In the genomic region with DNA sequence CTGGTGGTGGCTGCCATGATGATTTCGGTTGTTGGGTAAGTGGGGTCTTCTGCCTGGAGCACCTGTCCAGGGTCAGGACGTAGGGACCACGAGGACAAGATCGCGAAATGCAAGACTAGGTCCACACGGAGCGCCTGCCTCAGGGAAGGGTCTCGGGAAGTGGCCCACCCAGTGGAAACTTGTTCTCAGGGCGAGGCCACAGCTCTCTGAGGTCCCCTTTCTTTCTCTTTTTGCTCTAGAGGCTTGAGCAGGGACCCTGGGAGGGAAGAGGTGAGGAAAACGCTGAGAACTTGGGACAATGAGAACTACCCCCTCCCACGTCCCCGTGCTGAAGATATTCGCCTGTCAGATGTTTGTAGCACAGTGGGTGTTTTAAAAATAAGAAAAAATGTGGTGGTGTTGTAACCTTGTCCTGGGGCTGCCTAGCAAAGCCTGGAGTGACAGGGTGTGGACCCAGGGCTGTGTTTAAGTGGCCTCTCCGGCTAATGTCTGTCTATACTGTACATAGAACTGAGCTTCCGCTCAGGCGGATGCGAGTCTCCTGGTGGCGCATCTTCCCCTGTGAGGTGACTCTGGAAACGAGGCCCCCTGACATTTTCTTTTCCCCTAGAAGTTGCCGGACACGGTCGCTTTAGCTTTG, we compare ENCODE assay signal across 8 mouse cellular contexts. TPM values are rescaled to one million over a fixed set of nuclear protein-coding genes. Genes with fewer than 3 reads are reported as not detected.
DNase-seq lines count a peak whose midpoint lies in the region; ATAC-seq and TF ChIP-seq lines count a peak whose summit lies in the region.

No protein-coding gene starts in this region.

- DNase-seq in testis, postnatal 10 days (ENCODE audit: low spot score): no peak
- DNase-seq in heart, postnatal 4 days: peak; percentile 22
- DNase-seq in liver, adult 2 months (ENCODE audit: extremely low read depth, low read depth, low spot score): peak; percentile 23
- no peak for DNase-seq in urinary bladder, postnatal 14 days (ENCODE audit: low spot score)
- DNase-seq in left cerebral cortex, postnatal 25 days (ENCODE audit: low spot score in 2 of 2): no peak

- H3K4me1 ChIP-seq in testis, adult 2 months (ENCODE audit: control insufficient read depth, insufficient read depth, low read length): peaks cover 15% of the 10 kb centered on the region
- H3K4me1 ChIP-seq in bone marrow macrophage, adult 2 months (ENCODE audit: control insufficient read depth, insufficient read depth, low read length): peaks cover 43% of the 10 kb centered on the region
- peaks cover 4% of the 10 kb centered on the region for H3K4me1 ChIP-seq in liver, adult 2 months (ENCODE audit: control insufficient read depth, insufficient read depth, low read length)
- peaks cover 18% of the 10 kb centered on the region for H3K4me1 ChIP-seq in midbrain, embryonic 16.5 days (ENCODE audit: control insufficient read depth, insufficient read depth, low read length)

- H3K4me2 ChIP-seq in midbrain, embryonic 16.5 days (ENCODE audit: low read length): peak overlapping the region; percentile 65

- TF ChIP-seq CTCF in testis, adult 2 months (IDR thresholded peaks at IDR 0.05; ENCODE audit: control insufficient read depth, insufficient read depth, insufficient replicate concordance, low read depth, low read length): no peak
- TF ChIP-seq CTCF in bone marrow macrophage, adult 2 months (IDR thresholded peaks at IDR 0.05; ENCODE audit: low read depth, low read length): no peak
- TF ChIP-seq CTCF in liver, adult 2 months (IDR thresholded peaks at IDR 0.05; ENCODE audit: low read depth, low read length): no peak

- H3K9ac ChIP-seq in liver, adult 2 months (ENCODE audit: low read depth, low read length): peak overlapping the region; percentile 83
- H3K9ac ChIP-seq in midbrain, embryonic 16.5 days (ENCODE audit: low read depth, low read length): peak overlapping the region; percentile 82

- H3K27ac ChIP-seq in testis, adult 2 months (ENCODE audit: control insufficient read depth, insufficient read depth, low read depth, low read length): peak overlapping the region; percentile 80
- H3K27ac ChIP-seq in bone marrow macrophage, adult 2 months (ENCODE audit: insufficient read depth, low read depth, low read length): peak overlapping the region; percentile 88
- peak overlapping the region; percentile 52 for H3K27ac ChIP-seq in liver, adult 2 months (replicated peaks; ENCODE audit: insufficient read depth, low read depth, low read length)
- H3K27ac ChIP-seq in midbrain, embryonic 16.5 days (ENCODE audit: low read length): peak overlapping the region; percentile 53

- H3K79me2 ChIP-seq in liver, adult 2 months (ENCODE audit: control insufficient read depth, insufficient read depth, low read length): peaks cover 10% of the 10 kb centered on the region; the same call in 1 of the 2 replicates

- WGBS in liver, adult 2 months: 5% methylated on average over 22 of the region's 22 CpGs
- WGBS in midbrain, embryonic 16.5 days: 1% methylated on average over 22 of the region's 22 CpGs

- no peaks in the 10 kb centered on the region for H3K9me3 ChIP-seq in midbrain, embryonic 16.5 days (replicated peaks; ENCODE audit: control insufficient read depth, low read length, poor library complexity, severe bottlenecking)

- intact Hi-C loops in left cerebral cortex, postnatal 25 days (cut with DNase I): no loop called here

- no peak; the same call in 1 of the 2 replicates for TF ChIP-seq POLR2A in testis, adult 2 months (IDR thresholded peaks at IDR 0.05; ENCODE audit: control insufficient read depth, low read depth, low read length)
- no peak for TF ChIP-seq POLR2A in bone marrow macrophage, adult 2 months (IDR thresholded peaks at IDR 0.05; ENCODE audit: borderline replicate concordance, low read depth, low read length)
- no peak for TF ChIP-seq POLR2A in liver, adult 2 months (IDR thresholded peaks at IDR 0.05; ENCODE audit: extremely low read depth, insufficient read depth, low read length)

- peak overlapping the region; percentile 97 for H3K4me3 ChIP-seq in testis, adult 2 months (ENCODE audit: control insufficient read depth, low read depth, low read length)
- peak overlapping the region; percentile 81 for H3K4me3 ChIP-seq in bone marrow macrophage, adult 2 months (ENCODE audit: insufficient read depth, low read length)
- H3K4me3 ChIP-seq in liver, adult 2 months (ENCODE audit: insufficient read depth, low read depth, low read length): peak overlapping the region; percentile 75
- H3K4me3 ChIP-seq in midbrain, embryonic 16.5 days (ENCODE audit: low read depth, low read length): peak overlapping the region; percentile 68

- peak; percentile 55 for ATAC-seq in midbrain, embryonic 16.5 days

- no peaks in the 10 kb centered on the region for H3K27me3 ChIP-seq in testis, adult 2 months (ENCODE audit: control insufficient read depth, insufficient read depth, low read length)
- no peaks in the 10 kb centered on the region for H3K27me3 ChIP-seq in liver, adult 2 months (ENCODE audit: control insufficient read depth, insufficient read depth, low read length)
- H3K27me3 ChIP-seq in midbrain, embryonic 16.5 days (ENCODE audit: control insufficient read depth, insufficient read depth, low read depth, low read length): no peaks in the 10 kb centered on the region

- H3K36me3 ChIP-seq in testis, adult 2 months (ENCODE audit: control insufficient read depth, insufficient read depth, low read length): no peaks in the 10 kb centered on the region
- peaks cover 3% of the 10 kb centered on the region; the same call in 1 of the 2 replicates for H3K36me3 ChIP-seq in liver, adult 2 months (ENCODE audit: control insufficient read depth, insufficient read depth, low read length)
- H3K36me3 ChIP-seq in midbrain, embryonic 16.5 days (ENCODE audit: control insufficient read depth, insufficient read depth, low read length): no peaks in the 10 kb centered on the region

RNA-seq across cellular contexts. Expression of gene Arl6ip5, which starts 0.6 kb away (rescaled TPM):
- polyA plus RNA-seq in testis, adult 2 months (2012; rRNA removed): 7.8 and 8.1 TPM in 2 replicates
- 169 and 170 TPM in 2 replicates for polyA plus RNA-seq in bone marrow macrophage, adult 2 months (2012; ENCODE audit: insufficient read depth, insufficient read length, missing spikeins)
- total RNA-seq in heart, postnatal 4 days (2021): 10 to 100 TPM; 94.2 to 95.1 TPM
- total RNA-seq in liver, adult 2 months (2014; rRNA removed): 27.8 and 28.7 TPM in 2 replicates
- 25.3 and 28.6 TPM in 2 replicates for polyA plus RNA-seq in liver, adult 2 months (2012; rRNA removed)
- 149 and 160 TPM in 2 replicates for polyA plus RNA-seq in midbrain, embryonic 16.5 days (2015; fragmentation: Nextera tagmentation; extraction: Ambion mirVana)
- total RNA-seq in left cerebral cortex, postnatal 25 days (2021): 100 to 1,000 TPM; 199 to 212 TPM

RNA-seq across cellular contexts. Expression of gene Uba3, which starts 5.6 kb away (rescaled TPM):
- polyA plus RNA-seq in testis, adult 2 months (2012; rRNA removed): 8.5 and 12.9 TPM in 2 replicates
- polyA plus RNA-seq in bone marrow macrophage, adult 2 months (2012; ENCODE audit: insufficient read depth, insufficient read length, missing spikeins): 36.9 and 38.7 TPM in 2 replicates
- 10 to 100 TPM; 80.9 to 86.9 TPM for total RNA-seq in heart, postnatal 4 days (2021)
- 33.6 and 38.0 TPM in 2 replicates for total RNA-seq in liver, adult 2 months (2014; rRNA removed)
- polyA plus RNA-seq in liver, adult 2 months (2012; rRNA removed): 6.6 and 7.3 TPM in 2 replicates
- 90.2 and 92.9 TPM in 2 replicates for polyA plus RNA-seq in midbrain, embryonic 16.5 days (2015; fragmentation: Nextera tagmentation; extraction: Ambion mirVana)
- 10 to 100 TPM; 68.6 to 75.2 TPM for total RNA-seq in left cerebral cortex, postnatal 25 days (2021)

RNA-seq across cellular contexts. Expression of gene Tmf1, which starts 32.2 kb away (rescaled TPM):
- 28.8 and 29.5 TPM in 2 replicates for polyA plus RNA-seq in testis, adult 2 months (2012; rRNA removed)
- polyA plus RNA-seq in bone marrow macrophage, adult 2 months (2012; ENCODE audit: insufficient read depth, insufficient read length, missing spikeins): 67.5 and 69.8 TPM in 2 replicates
- total RNA-seq in heart, postnatal 4 days (2021): 10 to 100 TPM; 34.1 to 35.3 TPM
- total RNA-seq in liver, adult 2 months (2014; rRNA removed): 17.6 and 18.0 TPM in 2 replicates
- polyA plus RNA-seq in liver, adult 2 months (2012; rRNA removed): 1.6 and 1.8 TPM in 2 replicates
- polyA plus RNA-seq in midbrain, embryonic 16.5 days (2015; fragmentation: Nextera tagmentation; extraction: Ambion mirVana): 35.6 and 40.4 TPM in 2 replicates
- total RNA-seq in left cerebral cortex, postnatal 25 days (2021): 10 to 100 TPM; 50.0 to 54.9 TPM

RNA-seq across cellular contexts. Expression of gene Lmod3, which starts 41.5 kb away (rescaled TPM):
- polyA plus RNA-seq in testis, adult 2 months (2012; rRNA removed): 0.10 and 0.11 TPM in 2 replicates
- polyA plus RNA-seq in bone marrow macrophage, adult 2 months (2012; ENCODE audit: insufficient read depth, insufficient read length, missing spikeins): not detected in 2 replicates
- 10 to 100 TPM; 47.8 to 48.0 TPM for total RNA-seq in heart, postnatal 4 days (2021)
- total RNA-seq in liver, adult 2 months (2014; rRNA removed): 0.27 and 0.28 TPM in 2 replicates
- 0.04 and 0.07 TPM in 2 replicates for polyA plus RNA-seq in liver, adult 2 months (2012; rRNA removed)
- polyA plus RNA-seq in midbrain, embryonic 16.5 days (2015; fragmentation: Nextera tagmentation; extraction: Ambion mirVana): 0.09 TPM in 1 of 2 replicates, not detected in the other
- total RNA-seq in left cerebral cortex, postnatal 25 days (2021): not detected

Comparison
In these comparisons a context has a peak if more than half of its experiments do, and no peak if none do; other contexts are left out.
1. DNase-seq: peak in heart, postnatal 4 days (single experiment) and liver, adult 2 months (single experiment); none in testis, postnatal 10 days (single experiment), urinary bladder, postnatal 14 days (single experiment) and left cerebral cortex, postnatal 25 days (0 of 2).
2. RNA of gene Tmf1, which starts 32.2 kb away (polyA plus RNA-seq): 67.5 to 69.8 TPM in bone marrow macrophage, adult 2 months, 35.6 to 40.4 TPM in midbrain, embryonic 16.5 days and 28.8 to 29.5 TPM in testis, adult 2 months; 1.6 to 1.8 TPM in liver, adult 2 months; every median in the first group is over 10 times any median in the second.
3. Peak in every context shown above with its lines, with median percentiles within 50 percentile points of each other: H3K27ac ChIP-seq and H3K4me3 ChIP-seq.